Mouse (Mus musculus): ENCODE measurements at regions not wholly inside any gene's neighbourhood (a gene's known extent, or its start where the extent isn't known, plus 50 kb on each side); places are given as distances from the start of the nearest gene placed in this dataset.

DNA sequence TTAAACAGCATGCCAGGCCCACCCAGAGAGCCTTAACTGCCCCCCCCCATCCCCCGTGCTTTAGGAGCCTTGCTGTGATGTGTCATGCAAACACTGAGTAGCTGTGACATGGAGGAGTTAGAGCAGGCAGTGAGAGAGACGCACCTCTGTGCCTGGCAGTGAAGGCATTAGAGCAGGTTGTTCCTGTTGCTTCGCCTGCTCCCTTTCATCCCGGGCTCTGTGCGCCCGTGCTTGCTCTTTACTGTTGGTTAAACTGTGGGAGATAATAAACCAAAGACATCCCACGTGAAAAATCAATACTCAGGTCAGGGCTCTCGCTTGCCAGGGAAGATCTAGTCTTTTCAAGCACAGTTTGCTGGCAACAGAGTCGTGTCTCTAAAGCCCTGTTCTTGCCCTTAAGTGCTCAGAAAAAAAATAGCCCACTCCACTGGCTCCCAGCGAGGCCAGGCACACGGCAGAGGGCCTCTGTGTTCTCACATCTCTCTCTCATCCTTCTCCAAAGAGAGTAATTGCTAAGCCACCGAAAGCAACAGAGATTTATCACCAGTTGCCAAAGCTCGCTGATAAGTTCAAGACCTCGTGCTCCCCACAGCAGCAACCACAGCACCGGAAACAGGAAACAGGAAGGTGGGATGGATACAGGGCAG lies 181.2 kb upstream of the 3110018I06Rik start:
- in situ Hi-C loops (cut with MboI; ENCODE audit: low pct_unique_long_range_greater_than_20kb in 1 of 2, low sequenced_read_pairs in 2 of 2, unreplicated experiment in 1 of 2): no loop called here

DNA sequence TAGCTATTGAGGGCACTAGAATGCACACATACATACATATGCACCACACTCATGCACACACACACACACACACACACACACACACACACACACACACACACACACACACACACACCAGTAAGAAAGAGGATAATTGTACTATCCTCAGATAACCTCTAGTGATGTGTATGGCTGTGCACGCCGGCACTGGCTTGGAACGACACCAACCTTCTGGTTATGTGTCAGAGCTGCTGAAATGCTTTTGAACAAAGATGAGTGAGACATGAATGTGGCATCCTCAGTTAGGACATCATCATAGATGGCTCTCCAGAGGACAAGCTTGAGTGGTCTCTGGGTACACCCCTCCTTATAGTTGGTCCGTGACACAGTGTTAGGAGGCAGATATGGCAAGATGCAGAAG lies 173.0 kb upstream of the 3110018I06Rik start:
- in situ Hi-C loops (cut with MboI; ENCODE audit: low pct_unique_long_range_greater_than_20kb in 1 of 2, low sequenced_read_pairs in 2 of 2, unreplicated experiment in 1 of 2): no loop called here

DNA sequence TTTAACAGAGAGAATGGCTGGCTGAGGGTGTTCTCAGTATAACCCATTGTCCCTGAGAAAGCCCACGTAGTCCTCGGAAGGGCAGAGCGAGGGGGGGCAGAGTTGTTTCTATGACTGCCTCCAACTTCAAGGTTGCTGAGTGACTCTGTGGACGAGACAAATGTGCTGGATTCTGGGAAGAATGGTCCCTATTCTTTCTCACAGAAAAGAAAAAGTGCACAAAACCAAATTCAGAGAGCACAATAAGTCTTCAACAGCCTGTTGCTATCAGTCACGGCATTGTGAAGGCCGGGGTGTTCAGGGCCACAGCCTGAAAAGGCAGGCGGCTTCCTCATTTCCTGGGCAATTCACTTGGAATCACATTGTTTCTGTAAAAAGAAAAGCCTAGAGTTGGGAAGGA lies 165.6 kb upstream of the 3110018I06Rik start:
- in situ Hi-C loops (cut with MboI; ENCODE audit: low pct_unique_long_range_greater_than_20kb in 1 of 2, low sequenced_read_pairs in 2 of 2, unreplicated experiment in 1 of 2): no loop called here

DNA sequence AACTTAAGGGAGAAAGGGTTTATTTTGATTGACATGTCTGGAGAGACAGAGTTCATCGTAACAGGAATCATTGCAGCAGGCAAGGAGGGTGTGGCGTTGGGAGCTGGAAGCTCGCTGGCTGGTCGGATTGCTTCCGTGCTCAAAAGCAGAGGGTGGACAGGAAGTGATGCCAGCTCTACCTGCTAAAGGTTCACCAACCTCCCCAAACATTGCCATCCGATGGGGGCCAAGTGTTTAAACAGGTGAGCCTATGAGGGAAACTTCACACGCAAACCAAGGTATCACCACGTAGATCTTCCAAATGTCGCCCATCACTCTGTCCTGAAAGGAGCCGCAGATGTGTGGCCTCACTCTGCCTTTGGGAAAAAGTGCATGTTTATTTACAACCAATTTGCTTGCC lies 162.3 kb upstream of the 3110018I06Rik start:
- in situ Hi-C loops (cut with MboI; ENCODE audit: low pct_unique_long_range_greater_than_20kb in 1 of 2, low sequenced_read_pairs in 2 of 2, unreplicated experiment in 1 of 2): no loop called here

DNA sequence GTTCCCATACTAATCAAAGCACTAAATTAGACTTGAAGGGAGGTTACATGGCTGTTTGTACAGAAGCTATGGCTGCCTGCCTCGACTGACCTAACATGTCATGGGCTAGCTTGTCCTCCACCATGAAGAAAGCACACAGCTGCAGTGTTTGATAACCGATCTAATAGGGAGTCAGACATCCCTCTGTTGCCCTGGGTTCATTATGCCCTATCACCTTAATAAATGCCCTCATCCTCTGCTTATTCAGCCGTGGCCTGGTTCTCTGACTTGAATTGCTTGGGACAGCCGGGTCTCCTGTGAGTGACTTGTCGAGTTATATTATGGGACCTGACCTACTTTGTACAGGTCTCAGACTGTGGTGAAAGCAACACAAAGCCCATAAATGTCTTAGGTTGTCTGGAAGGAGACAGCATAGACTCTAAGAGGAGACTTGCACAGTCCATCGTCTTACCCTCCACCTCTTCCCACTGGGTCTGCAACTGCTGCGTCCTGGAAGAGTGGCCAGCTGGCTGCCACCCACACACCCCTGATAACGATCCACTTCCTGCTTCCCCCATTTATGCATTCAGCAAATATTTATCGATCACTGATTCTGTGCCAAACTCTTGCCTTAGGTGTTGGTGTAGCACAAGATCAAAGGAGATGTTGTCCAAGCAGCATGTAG lies 161.2 kb upstream of the 3110018I06Rik start:
- in situ Hi-C loops (cut with MboI; ENCODE audit: low pct_unique_long_range_greater_than_20kb in 1 of 2, low sequenced_read_pairs in 2 of 2, unreplicated experiment in 1 of 2): no loop called here

DNA sequence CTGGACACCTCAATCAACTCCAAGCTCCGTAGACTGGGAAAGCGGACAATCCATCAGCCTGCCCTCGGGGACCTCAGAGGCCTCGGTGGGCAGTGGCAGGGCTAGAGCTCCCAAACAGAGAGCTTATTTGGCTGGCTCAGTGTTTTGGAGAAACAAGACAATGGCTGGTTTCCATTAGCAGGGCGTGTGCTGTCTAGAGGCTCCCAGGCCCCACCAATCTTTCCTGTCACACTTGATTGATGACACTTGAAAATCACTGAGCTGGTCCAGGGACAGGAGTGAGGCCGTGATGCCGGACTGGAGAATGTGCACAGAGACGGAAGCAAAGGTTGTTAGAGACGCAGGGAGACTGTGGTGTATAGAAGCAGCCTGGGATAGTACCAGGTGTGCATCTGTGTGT lies 159.4 kb upstream of the 3110018I06Rik start:
- in situ Hi-C loops (cut with MboI; ENCODE audit: low pct_unique_long_range_greater_than_20kb in 1 of 2, low sequenced_read_pairs in 2 of 2, unreplicated experiment in 1 of 2): no loop called here

DNA sequence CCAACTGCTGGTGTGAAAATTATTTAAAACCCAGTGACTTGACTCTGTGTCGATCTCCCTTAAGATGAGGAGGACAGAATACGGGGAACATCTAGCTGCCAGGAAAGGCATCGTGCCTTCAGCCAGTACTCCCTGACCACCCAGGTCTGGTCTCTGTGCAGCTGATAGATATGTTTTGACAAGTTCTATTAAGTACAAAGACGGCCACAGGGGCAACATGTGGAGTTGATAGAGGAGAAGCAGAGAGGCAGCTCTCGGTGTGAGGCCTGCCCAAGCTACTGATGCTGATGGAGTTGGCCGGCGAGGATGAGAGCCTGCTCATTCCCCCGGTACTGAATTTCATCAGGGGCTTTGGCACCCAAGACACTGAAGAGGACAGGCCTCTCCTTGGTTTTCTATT lies 154.1 kb upstream of the 3110018I06Rik start:
- in situ Hi-C loops (cut with MboI; ENCODE audit: low pct_unique_long_range_greater_than_20kb in 1 of 2, low sequenced_read_pairs in 2 of 2, unreplicated experiment in 1 of 2): no loop called here

DNA sequence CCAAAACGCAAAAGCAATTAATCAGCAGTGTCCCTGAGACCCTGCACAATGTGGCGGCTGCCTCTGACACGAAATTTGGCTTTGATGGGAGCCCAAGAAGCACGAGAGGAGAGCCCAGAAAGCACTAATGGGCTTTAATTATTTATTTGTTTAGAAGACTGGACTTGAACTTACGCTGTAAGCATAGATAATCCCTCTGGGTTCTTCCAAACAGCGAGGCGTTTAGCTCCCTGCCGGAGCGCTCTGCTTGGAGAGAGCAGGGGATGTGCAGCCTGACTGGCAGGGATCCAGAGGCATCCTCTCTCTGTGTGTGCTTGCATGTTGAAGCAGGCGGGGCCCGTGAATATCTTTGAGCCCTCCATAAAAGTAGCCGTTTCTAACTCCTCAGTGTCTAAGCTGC lies 153.3 kb upstream of the 3110018I06Rik start:
- in situ Hi-C loops (cut with MboI; ENCODE audit: low pct_unique_long_range_greater_than_20kb in 1 of 2, low sequenced_read_pairs in 2 of 2, unreplicated experiment in 1 of 2): no loop called here

DNA sequence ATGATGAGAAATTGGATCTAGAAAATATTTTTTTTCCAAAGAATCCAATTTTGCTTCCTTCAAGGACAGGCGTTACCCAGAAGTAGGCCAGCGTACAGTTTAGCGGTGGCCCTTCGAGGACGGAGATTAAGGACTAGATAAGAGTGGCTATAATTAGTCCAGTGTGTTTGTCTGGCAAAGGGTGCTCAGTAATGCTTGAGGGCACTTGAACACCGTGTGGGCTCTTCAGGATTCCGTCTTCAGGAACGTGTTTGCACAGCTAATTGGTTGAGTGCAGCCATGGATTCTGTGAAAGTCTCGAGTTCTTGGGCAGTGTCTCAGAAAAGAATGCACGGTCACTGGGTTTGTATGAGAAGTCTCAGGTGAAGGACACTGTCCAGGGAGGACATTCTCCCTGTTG lies 149.7 kb upstream of the 3110018I06Rik start:
- in situ Hi-C loops (cut with MboI; ENCODE audit: low pct_unique_long_range_greater_than_20kb in 1 of 2, low sequenced_read_pairs in 2 of 2, unreplicated experiment in 1 of 2): no loop called here

DNA sequence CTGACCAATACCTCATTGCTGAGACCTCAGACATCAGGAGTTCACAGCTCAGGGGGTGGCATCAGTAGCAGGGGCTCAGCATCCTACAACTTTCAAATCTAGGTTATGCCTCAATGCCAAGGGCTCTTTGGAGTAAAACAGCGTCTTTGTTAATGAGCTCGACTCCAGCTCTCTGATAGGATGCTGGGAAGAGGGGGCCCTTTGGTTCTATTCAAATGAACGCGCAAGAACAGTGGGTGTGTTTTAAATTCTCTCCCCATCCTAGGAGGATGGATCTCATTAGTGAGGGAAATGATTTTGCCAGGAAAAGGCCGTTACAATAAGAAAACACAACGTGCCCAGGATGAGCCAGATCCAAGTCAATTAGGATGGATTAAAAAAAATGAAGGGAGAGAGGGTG lies 132.2 kb upstream of the 3110018I06Rik start:
- in situ Hi-C loops (cut with MboI; ENCODE audit: low pct_unique_long_range_greater_than_20kb in 1 of 2, low sequenced_read_pairs in 2 of 2, unreplicated experiment in 1 of 2): no loop called here

DNA sequence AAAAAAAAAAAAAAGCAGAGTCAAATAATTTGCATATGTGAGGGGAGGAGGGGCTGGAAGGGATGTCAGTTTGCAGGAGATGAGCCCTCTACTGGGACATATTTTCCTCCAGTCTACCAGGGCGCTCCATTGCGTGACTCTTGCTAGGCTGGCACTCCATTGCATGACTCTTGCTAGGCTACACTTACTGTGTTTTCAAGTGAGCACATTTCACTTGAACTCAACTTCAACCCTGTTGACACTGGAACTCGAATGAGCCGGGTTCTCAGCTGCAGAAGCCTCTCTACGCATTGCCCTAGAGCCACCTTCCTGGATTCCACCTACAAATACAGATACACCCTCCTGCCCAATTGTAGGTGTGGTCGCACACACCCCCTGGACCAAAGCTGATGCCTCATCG lies 131.5 kb upstream of the 3110018I06Rik start:
- in situ Hi-C loops (cut with MboI; ENCODE audit: low pct_unique_long_range_greater_than_20kb in 1 of 2, low sequenced_read_pairs in 2 of 2, unreplicated experiment in 1 of 2): no loop called here

DNA sequence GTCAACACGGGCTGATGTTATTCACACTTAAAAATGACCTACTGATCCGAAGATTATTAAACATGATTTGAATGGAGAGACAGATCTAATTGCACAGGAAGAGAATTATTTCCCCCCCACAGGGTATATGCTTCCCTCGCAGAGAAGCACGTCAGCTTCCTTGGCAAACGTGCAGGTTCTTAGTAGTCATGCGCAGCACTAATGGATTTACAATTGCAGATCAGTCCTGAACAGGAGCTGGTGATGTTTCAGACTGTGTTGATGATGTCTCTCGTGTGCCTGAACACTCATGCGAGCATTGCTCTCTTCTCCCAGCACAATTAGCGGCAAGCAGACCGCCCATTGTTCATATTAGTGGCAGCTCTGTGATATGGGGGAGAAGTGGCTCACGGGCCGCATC lies 127.9 kb upstream of the 3110018I06Rik start:
- in situ Hi-C loops (cut with MboI; ENCODE audit: low pct_unique_long_range_greater_than_20kb in 1 of 2, low sequenced_read_pairs in 2 of 2, unreplicated experiment in 1 of 2): no loop called here

DNA sequence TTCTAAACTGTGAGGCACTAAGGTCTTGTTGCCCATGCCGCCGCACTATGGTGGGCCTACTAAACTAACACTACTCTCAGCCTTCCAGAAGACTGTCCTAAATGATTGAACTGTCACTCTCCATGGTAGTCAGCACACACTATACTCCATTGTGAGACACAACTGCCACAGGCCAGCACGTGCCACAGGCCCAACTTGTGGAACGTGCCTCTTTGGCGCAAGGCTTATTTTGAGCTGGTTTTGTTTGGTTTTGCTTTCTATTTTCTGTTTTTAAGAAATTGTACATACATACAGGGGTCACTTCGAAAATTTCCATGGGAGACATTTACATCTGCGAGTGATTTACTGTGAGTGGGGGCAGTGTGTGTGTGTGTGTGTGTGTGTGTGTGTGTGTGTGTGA lies 126.8 kb upstream of the 3110018I06Rik start:
- in situ Hi-C loops (cut with MboI; ENCODE audit: low pct_unique_long_range_greater_than_20kb in 1 of 2, low sequenced_read_pairs in 2 of 2, unreplicated experiment in 1 of 2): no loop called here

DNA sequence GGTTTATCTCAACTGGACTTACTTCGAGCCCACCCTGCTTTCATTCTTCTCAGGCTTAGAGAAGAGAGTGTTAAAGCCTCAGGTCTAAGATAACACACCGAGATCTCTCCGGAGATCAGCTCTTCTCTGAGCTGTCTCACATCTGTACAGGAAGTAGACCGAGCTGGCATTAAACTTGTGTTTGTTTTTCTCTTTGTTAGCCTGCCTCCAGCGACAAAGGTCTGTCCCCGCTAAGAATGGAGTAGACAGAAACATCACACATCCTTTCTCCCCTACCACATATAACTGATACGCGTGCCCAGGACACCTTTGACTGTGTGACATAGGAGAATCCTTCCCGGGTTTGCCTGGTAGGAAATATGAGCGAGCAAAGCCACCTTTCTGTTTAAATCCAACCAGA lies 126.3 kb upstream of the 3110018I06Rik start:
- in situ Hi-C loops (cut with MboI; ENCODE audit: low pct_unique_long_range_greater_than_20kb in 1 of 2, low sequenced_read_pairs in 2 of 2, unreplicated experiment in 1 of 2): no loop called here

DNA sequence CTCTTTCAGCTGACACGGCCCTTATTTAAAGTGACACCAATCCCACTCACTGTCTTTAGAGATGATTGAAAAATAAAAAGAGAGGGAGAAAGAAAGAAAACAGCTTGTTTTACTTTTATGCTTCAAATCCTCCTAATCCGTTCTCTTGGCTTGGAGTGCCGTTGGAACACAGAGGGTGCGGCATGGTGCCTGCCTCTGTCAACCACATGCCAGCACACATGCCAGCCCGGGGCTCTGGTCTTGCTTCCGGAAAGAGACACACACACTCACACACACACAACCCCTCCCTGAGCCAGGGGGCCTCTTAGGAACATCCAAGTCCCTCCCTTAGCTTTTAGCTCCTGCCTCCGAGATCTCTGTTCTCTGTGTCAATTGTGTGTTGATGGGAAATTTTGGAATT lies 116.2 kb upstream of the 3110018I06Rik start:
- in situ Hi-C loops (cut with MboI; ENCODE audit: low pct_unique_long_range_greater_than_20kb in 1 of 2, low sequenced_read_pairs in 2 of 2, unreplicated experiment in 1 of 2): no loop called here

DNA sequence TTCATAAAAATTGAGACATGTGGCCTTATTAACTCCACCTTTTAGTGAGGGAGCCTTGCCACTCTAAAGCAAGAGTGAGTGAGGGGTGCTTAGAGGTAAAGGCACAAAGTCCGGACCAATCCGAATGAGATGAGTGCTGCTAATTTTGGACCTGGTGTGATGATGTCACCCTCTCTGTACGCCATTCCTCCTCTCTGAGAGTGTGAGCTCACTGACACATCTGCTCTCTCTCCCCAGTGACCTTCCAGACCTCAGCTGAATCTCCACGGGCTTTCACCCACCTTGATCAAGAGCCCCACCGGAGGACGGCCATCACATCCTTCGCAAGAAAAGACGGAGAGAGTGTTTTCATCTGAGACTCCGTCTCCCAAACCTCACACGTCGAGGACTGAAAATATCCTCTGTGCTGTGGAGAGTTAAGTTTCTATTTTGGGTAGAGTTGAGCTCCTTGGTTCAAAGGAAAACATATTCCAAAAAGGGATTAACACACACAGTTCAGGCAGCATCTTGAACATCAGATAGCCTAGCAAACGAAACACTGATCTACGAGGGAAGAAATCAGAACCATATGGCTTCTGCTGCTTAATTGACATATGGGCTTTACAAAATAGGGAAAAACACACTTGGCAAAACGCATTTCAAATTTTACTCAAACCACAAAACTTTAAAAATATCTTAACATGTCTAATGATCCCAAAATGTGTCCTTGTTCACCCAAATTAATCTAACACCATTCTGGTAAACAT lies 96.2 kb upstream of the 3110018I06Rik start:
- in situ Hi-C loops (cut with MboI; ENCODE audit: low pct_unique_long_range_greater_than_20kb in 1 of 2, low sequenced_read_pairs in 2 of 2, unreplicated experiment in 1 of 2): no loop called here

DNA sequence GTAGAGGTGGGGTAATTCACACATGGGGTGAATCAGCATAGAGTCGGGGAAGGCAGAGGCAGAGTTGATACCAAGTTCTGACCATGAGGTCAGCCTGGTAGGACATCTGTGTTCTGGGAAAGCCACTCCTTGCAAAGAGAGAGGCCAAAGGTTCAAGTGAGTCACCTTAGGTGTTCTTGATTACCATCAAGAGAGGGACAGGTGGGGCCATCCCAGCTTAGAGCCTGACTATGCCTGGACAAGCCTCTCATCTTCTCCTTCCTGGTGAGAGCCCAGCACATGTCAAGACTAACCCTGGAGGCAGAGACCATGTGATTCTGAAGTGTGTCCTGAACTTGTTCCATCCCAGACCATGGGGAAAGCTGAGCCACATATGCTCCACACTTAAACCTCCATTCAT lies 94.0 kb upstream of the 3110018I06Rik start:
- in situ Hi-C loops (cut with MboI; ENCODE audit: low pct_unique_long_range_greater_than_20kb in 1 of 2, low sequenced_read_pairs in 2 of 2, unreplicated experiment in 1 of 2): no loop called here

DNA sequence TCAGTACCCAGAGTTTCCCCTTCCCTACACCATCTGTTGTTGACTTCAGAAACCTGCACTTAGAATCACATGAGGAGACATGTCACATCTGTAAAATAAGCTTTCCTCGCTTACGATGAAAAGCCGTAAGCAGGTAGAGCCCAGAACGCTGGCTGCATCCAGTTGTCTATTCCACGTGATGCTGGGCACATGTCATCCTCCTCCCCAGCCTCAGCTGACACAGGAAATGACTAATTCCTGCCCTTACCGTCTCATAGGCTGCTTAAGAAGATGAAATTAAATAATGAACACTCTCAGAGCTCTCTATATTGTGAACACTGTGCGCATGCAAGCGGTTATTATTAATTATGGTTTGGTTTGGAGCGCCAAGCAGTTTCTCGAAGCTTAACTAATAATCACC lies 83.6 kb upstream of the 3110018I06Rik start:
- in situ Hi-C loops (cut with MboI; ENCODE audit: low pct_unique_long_range_greater_than_20kb in 1 of 2, low sequenced_read_pairs in 2 of 2, unreplicated experiment in 1 of 2): no loop called here

DNA sequence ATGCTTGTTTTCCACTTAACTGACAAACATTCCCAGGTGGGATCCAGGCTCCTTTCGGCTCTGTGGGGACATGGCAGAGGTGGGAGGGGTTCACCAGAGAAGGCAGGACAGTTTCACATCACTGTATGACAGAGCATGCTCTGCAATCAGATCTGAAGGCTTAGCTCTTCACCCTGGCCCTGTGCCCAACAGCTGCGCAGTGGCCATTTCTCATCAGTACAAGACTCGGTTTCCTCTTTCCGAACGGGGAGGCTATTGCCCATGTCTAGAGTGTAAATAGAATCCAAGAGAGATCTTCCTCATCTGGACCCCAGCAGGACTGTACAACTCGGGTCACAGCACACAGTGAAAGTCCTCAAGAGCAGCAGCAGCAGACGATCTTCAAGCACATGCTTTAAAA lies 64.5 kb upstream of the 3110018I06Rik start:
- in situ Hi-C loops (cut with MboI; ENCODE audit: low pct_unique_long_range_greater_than_20kb in 1 of 2, low sequenced_read_pairs in 2 of 2, unreplicated experiment in 1 of 2): no loop called here

DNA sequence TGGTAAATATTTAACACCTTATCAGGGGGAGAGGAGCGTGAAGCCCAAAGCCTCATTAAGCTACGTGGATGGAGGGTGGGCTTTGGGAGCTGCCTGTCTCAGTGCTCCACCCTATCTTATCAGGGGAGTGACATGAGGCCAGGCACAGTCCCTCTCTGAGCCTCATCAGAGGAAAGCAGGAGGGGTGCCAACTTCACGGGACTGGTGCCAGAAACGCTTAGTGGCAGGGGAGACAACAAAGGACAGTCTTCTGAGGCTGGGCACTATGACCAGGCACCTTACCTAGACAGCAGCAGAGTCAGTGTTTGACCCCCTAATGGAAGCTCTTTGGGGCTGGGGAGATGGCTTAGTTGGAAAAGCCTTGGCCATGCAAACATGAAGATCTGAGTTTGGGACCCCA lies 49.9 kb upstream of the 3110018I06Rik start:
- in situ Hi-C loops (cut with MboI; ENCODE audit: low pct_unique_long_range_greater_than_20kb in 1 of 2, low sequenced_read_pairs in 2 of 2, unreplicated experiment in 1 of 2): no loop called here
